Mouse (Mus musculus) CH12.LX (cell line): Measurements from ENCODE around the gene Reck. TPM values are rescaled to one million over a fixed set of nuclear protein-coding genes. Genes with fewer than 3 reads are reported as not detected.

Source experiments
- DNase-seq: peaks from one replicate; pipeline ENCODE4 v3.0.0-alpha.2; 2013; ENCODE audit errors: extremely low read depth
- H3K27ac ChIP-seq: 2 replicates; pipeline ENCODE4 v1.5.1; 2012; ENCODE audit warnings: low read depth, mild to moderate bottlenecking, control low read depth, moderate library complexity; ENCODE audit not compliant: insufficient read depth
- H3K27me3 ChIP-seq: replicated peaks from 2 replicates; pipeline ENCODE3; 2012; ENCODE audit warnings: inconsistent platforms
- H3K36me3 ChIP-seq, 2 experiments: replicated peaks in 1 of 2; 2 replicates each; pipeline versions ENCODE3 to v1.6.1; 2012; ENCODE audit warnings: inconsistent platforms in 1 of 2, low read length in 1 of 2, mild to moderate bottlenecking in 1 of 2, mixed read lengths in 1 of 2, moderate library complexity in 1 of 2; ENCODE audit not compliant: control insufficient read depth in 1 of 2, insufficient read depth in 1 of 2
- H3K4me1 ChIP-seq, 2 experiments: 2 replicates each; pipeline ENCODE4 v1.6.1; 2012; ENCODE audit warnings: inconsistent platforms in 1 of 2, moderate library complexity in 1 of 2; ENCODE audit not compliant: insufficient read depth in 2 of 2, control insufficient read depth in 1 of 2
- H3K4me2 ChIP-seq: 2 replicates; pipeline ENCODE4 v1.6.1; 2012; ENCODE audit warnings: low read depth, mild to moderate bottlenecking, control low read depth; ENCODE audit not compliant: poor library complexity, insufficient read depth, severe bottlenecking
- H3K4me3 ChIP-seq, 3 experiments: fragments of 150-350 bp in 1 of 3; sonication (generic) in 1 of 3; replicated peaks in 1 of 3; 2 replicates each; pipeline versions ENCODE3 to v1.5.1; 2011 to 2012; ENCODE audit warnings: low read depth in 2 of 3, low read length in 2 of 3, mild to moderate bottlenecking in 2 of 3, moderate library complexity in 2 of 3, control low read depth in 1 of 3, improper control_type of control experiment in 1 of 3, inconsistent platforms in 1 of 3, mixed read lengths in 1 of 3; ENCODE audit not compliant: poor library complexity in 1 of 3
- H3K79me2 ChIP-seq: replicated peaks from 2 replicates; pipeline ENCODE4 v1.6.1; 2012; ENCODE audit warnings: mild to moderate bottlenecking, moderate library complexity; ENCODE audit not compliant: control insufficient read depth, poor library complexity, insufficient read depth, severe bottlenecking; ENCODE audit errors: extremely low read depth
- H3K9ac ChIP-seq: 2 replicates; pipeline ENCODE4 v1.6.1; 2012; ENCODE audit warnings: low read depth, mild to moderate bottlenecking, control low read depth, moderate library complexity; ENCODE audit not compliant: insufficient read depth
- H3K9me3 ChIP-seq: replicated peaks from 2 replicates; pipeline ENCODE3; 2012; ENCODE audit warnings: low read length, inconsistent platforms, mixed read lengths
- BHLHE40 ChIP-seq: IDR thresholded peaks from 2 replicates; pipeline ENCODE4 v1.6.1; 2011; ENCODE audit warnings: mild to moderate bottlenecking, low read depth, low read length, improper control_type of control experiment
- CHD1 ChIP-seq: IDR thresholded peaks from 2 replicates; pipeline ENCODE4 v1.6.1; 2012; ENCODE audit warnings: low read depth, low read length, improper control_type of control experiment, inconsistent platforms
- CTCF ChIP-seq, 2 experiments: IDR thresholded peaks in 1 of 2; conservative IDR thresholded peaks in 1 of 2; 2 replicates each; pipeline ENCODE4 v1.5.1; 2011 to 2012; ENCODE audit warnings: low read depth in 2 of 2, low read length in 2 of 2, improper control_type of control experiment in 1 of 2, inconsistent platforms in 1 of 2, mild to moderate bottlenecking in 1 of 2, moderate library complexity in 1 of 2
- ELF1 ChIP-seq: IDR thresholded peaks from 2 replicates; pipeline ENCODE4 v1.6.1; 2014; ENCODE audit warnings: low read depth, mild to moderate bottlenecking, inconsistent platforms, low read length, improper control_type of control experiment
- ETS1 ChIP-seq: conservative IDR thresholded peaks from 2 replicates; pipeline ENCODE4 v1.6.1; 2012; ENCODE audit warnings: low read depth, mild to moderate bottlenecking, inconsistent platforms, low read length, improper control_type of control experiment, moderate library complexity
- HCFC1 ChIP-seq: IDR thresholded peaks from 2 replicates; pipeline ENCODE4 v1.6.1; 2012; ENCODE audit warnings: low read depth, mild to moderate bottlenecking, inconsistent platforms, low read length, improper control_type of control experiment
- IRF4 ChIP-seq: IDR thresholded peaks from 2 replicates; pipeline ENCODE4 v1.6.1; 2014; ENCODE audit warnings: low read depth, mild to moderate bottlenecking, inconsistent platforms, low read length, improper control_type of control experiment
- JUN ChIP-seq: IDR thresholded peaks from 2 replicates; pipeline ENCODE4 v1.6.1; 2011; ENCODE audit warnings: low read depth, mild to moderate bottlenecking, low read length, improper control_type of control experiment, moderate library complexity; ENCODE audit not compliant: insufficient read depth
- JUND ChIP-seq: conservative IDR thresholded peaks from 2 replicates; pipeline ENCODE4 v1.6.1; 2011; ENCODE audit warnings: low read depth, low read length, improper control_type of control experiment
- MAZ ChIP-seq: IDR thresholded peaks from 2 replicates; pipeline ENCODE4 v1.6.1; 2012; ENCODE audit warnings: low read depth, mild to moderate bottlenecking, inconsistent platforms, low read length, improper control_type of control experiment, moderate library complexity
- MEF2A ChIP-seq: IDR thresholded peaks from 2 replicates; pipeline ENCODE4 v1.6.1; 2014; ENCODE audit warnings: low read depth, mild to moderate bottlenecking, inconsistent platforms, low read length, improper control_type of control experiment, borderline replicate concordance
- MYC ChIP-seq: IDR thresholded peaks from 2 replicates; pipeline ENCODE4 v1.6.1; 2011; ENCODE audit warnings: low read depth, mild to moderate bottlenecking, improper control_type of control experiment, low read length
- NELFE ChIP-seq: IDR thresholded peaks from 2 replicates; pipeline ENCODE4 v1.6.1; 2011; ENCODE audit warnings: low read depth, low read length, improper control_type of control experiment
- PAX5 ChIP-seq: IDR thresholded peaks from 2 replicates; pipeline ENCODE4 v1.6.1; 2012; ENCODE audit warnings: low read length, inconsistent platforms, mixed read lengths
- POLR2AphosphoS2 ChIP-seq: IDR thresholded peaks from 2 replicates; pipeline ENCODE4 v1.6.1; 2011; ENCODE audit warnings: low read depth, low read length, improper control_type of control experiment
- RAD21 ChIP-seq: IDR thresholded peaks from 2 replicates; pipeline ENCODE4 v1.6.1; 2011; ENCODE audit warnings: low read depth, mild to moderate bottlenecking, low read length, improper control_type of control experiment, moderate library complexity
- TCF12 ChIP-seq: IDR thresholded peaks from 2 replicates; pipeline ENCODE4 v1.6.1; 2014; ENCODE audit warnings: low read depth, mild to moderate bottlenecking, inconsistent platforms, low read length, improper control_type of control experiment
- UBTF ChIP-seq: IDR thresholded peaks from 2 replicates; pipeline ENCODE4 v1.6.1; 2012; ENCODE audit warnings: low read depth, mild to moderate bottlenecking, inconsistent platforms, low read length, improper control_type of control experiment, moderate library complexity
- USF2 ChIP-seq: conservative IDR thresholded peaks from 2 replicates; pipeline ENCODE4 v1.6.1; 2011; ENCODE audit warnings: low read depth, low read length, improper control_type of control experiment
- ZC3H11A ChIP-seq: IDR thresholded peaks from 2 replicates; pipeline ENCODE4 v1.6.1; 2012; ENCODE audit warnings: low read depth, mild to moderate bottlenecking, inconsistent platforms, low read length, improper control_type of control experiment
- ZNF384 ChIP-seq: IDR thresholded peaks from 2 replicates; pipeline ENCODE4 v1.6.1; 2012; ENCODE audit warnings: low read depth, low read length, improper control_type of control experiment, inconsistent platforms
- dilution Hi-C: fragments of 300-500 bp; cut with MboI; formaldehyde crosslinking; loops from 2 replicates; pipeline ENCODE4 v1.14.3; 2020; ENCODE audit warnings: low sequenced_read_pairs; ENCODE audit not compliant: extremely low pct_unique_long_range_greater_than_20kb, extremely low pct_ligation_motif_present
- in situ Hi-C: fragments of 300-500 bp; cut with MboI; formaldehyde crosslinking; loops from 3 replicates; pipeline ENCODE4 v1.14.3; 2019; ENCODE audit warnings: low sequenced_read_pairs, low pct_ligation_motif_present, low pct_unique_long_range_greater_than_20kb, mixed read lengths
- polyA plus RNA-seq: library from polyadenylated mRNA; unstranded; fragments of >175 nt; gene quantifications from 2 replicates; pipeline ENCODE4 v1.2.1, GENCODE M21; 2012; ENCODE audit warnings: low read depth; ENCODE audit not compliant: insufficient read length
- total RNA-seq, 2 experiments: library from RNA; depleted of rRNA; stranded (reverse); fragments of 300-350 nt in 1 of 2; fragments of >200 nt in 1 of 2; gene quantifications; 2 replicates each; pipeline ENCODE4 v1.2.3; 2012 to 2014

The Reck gene
- total and polyA plus RNA-seq, 3 experiments = 0.44 to 1.8 (median 0.68) TPM

GRCm38 (mm10) chr4:43833752-43834151 lies 41.6 kb upstream of the Reck start:
- Histone ChIP-seq H3K9ac (no peak overlapping the region), H3K27me3 (peaks cover 45% of the 10 kb centered on the region), H3K36me3 (no peaks in the 10 kb centered on the region), H3K4me1 (peaks cover 0 to 13% of the 10 kb centered on the region in 2 experiments; a peak in 2 of 4 replicates), H3K79me2 (no peaks in the 10 kb centered on the region), H3K4me2 (no peak overlapping the region), H3K4me3 (no peak overlapping the region), H3K9me3 (no peaks in the 10 kb centered on the region), H3K27ac (no peak overlapping the region)
- dilution Hi-C loops = no loop called here
- DNase-seq = no peak
- in situ Hi-C loops = no loop called here
- TF ChIP-seq ZNF384 (peak; percentile 54), JUN (no peak)
- TF ChIP-seq, all 38 proteins: peak for 1

DNA sequence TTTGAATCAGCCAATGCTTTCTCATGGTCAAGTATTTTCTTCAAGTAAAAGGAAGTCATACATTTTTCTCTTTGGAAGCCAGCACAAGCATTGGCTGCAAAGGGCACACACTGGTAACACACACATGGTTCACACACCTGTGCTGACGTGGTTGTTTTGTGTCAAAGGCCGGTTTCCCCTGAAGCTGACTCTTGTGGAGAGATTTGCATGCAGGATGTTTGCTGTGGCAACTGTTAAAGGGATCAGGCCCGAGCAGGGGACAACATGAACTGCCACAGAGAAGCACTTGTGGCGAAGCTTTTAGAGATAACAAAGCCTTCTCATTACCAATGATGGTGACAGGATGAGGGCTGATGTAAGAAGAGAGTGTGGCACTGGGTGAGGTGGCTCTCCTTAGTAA lies 40.6 kb upstream of the Reck start:
- Histone ChIP-seq H3K27me3 (peaks cover 43% of the 10 kb centered on the region), H3K4me3 (no peak overlapping the region), H3K36me3 (no peaks in the 10 kb centered on the region), H3K27ac (no peak overlapping the region), H3K9ac (no peak overlapping the region)
- dilution Hi-C loops = no loop called here
- peak; percentile 34 for DNase-seq
- in situ Hi-C loops = no loop called here
- TF ChIP-seq CHD1 (no peak), BHLHE40 (no peak), RAD21 (no peak), HCFC1 (no peak), IRF4 (no peak), ZC3H11A (no peak), USF2 (no peak), MEF2A (no peak), MYC (no peak), NELFE (no peak)
- TF ChIP-seq, all 38 proteins: peak for 0
- no peaks in the 10 kb centered on the region for H3K79me2 ChIP-seq
- H3K4me2 ChIP-seq = no peak overlapping the region
- peaks cover 0 to 13% of the 10 kb centered on the region in 2 experiments; a peak in 2 of 4 replicates for H3K4me1 ChIP-seq
- H3K9me3 ChIP-seq = no peaks in the 10 kb centered on the region

GRCm38 (mm10) chr4:43838326-43838725 lies 37.0 kb upstream of the Reck start:
- Histone ChIP-seq H3K4me1 (peaks cover 0 to 13% of the 10 kb centered on the region in 2 experiments; a peak in 2 of 4 replicates), H3K4me3 (no peak overlapping the region)
- dilution Hi-C loops = no loop called here

More at GRCm38 (mm10) chr4:43838326-43838725, 37.0 kb upstream of the Reck start:
- Histone ChIP-seq H3K9me3 (peaks cover 3% of the 10 kb centered on the region), H3K4me2 (no peak overlapping the region), H3K9ac (no peak overlapping the region), H3K27ac (no peak overlapping the region), H3K27me3 (peaks cover 36% of the 10 kb centered on the region), H3K36me3 (no peaks in the 10 kb centered on the region), H3K79me2 (no peaks in the 10 kb centered on the region)
- DNase-seq = no peak
- no peak for TF ChIP-seq UBTF
- TF ChIP-seq ELF1 = no peak
- TF ChIP-seq ETS1 = no peak
- TF ChIP-seq CTCF (conservative IDR thresholded peaks at IDR 0.05 in 1 of 2, IDR thresholded peaks at IDR 0.05 in 1 of 2; ENCODE audit: low read depth in 2 of 2, low read length in 2 of 2) = no peak
- no peak for TF ChIP-seq MAZ
- no peak for TF ChIP-seq ZC3H11A
- no peak for TF ChIP-seq POLR2AphosphoS2
- no peak for TF ChIP-seq TCF12
- no peak for TF ChIP-seq ZNF384
- no peak for TF ChIP-seq NELFE
- TF ChIP-seq JUND = no peak
- no peak for TF ChIP-seq BHLHE40
- no peak for TF ChIP-seq PAX5
- in situ Hi-C loops = no loop called here
